Mouse (Mus musculus): ENCODE data around the gene Ralgapa2. TPM values are rescaled to one million over a fixed set of nuclear protein-coding genes. Genes with fewer than 3 reads are reported as not detected.

The Ralgapa2 gene
- polyA plus RNA-seq, 1 experiment from 2014 or later, result 11.1 TPM

- Histone ChIP-seq H3K36me3 (ENCODE audit: control insufficient read depth, insufficient read depth) (no peaks in the 10 kb centered on the region), H3K4me3 (ENCODE audit: low read length) (no peak overlapping the region), H3K27ac (ENCODE audit: low read length) (no peak overlapping the region), H3K4me2 (ENCODE audit: low read depth, low read length) (no peak overlapping the region), H3K9me3 (replicated peaks; ENCODE audit: control insufficient read depth, low read length) (no peaks in the 10 kb centered on the region), H3K27me3 (ENCODE audit: control insufficient read depth, insufficient read depth, low read length) (no peaks in the 10 kb centered on the region), H3K4me1 (ENCODE audit: control insufficient read depth, insufficient read depth, low read length) (no peaks in the 10 kb centered on the region), H3K9ac (ENCODE audit: low read length) (no peak overlapping the region)
- WGBS, result 84% methylated on average over 11 of the region's 11 CpGs
- no peak for ATAC-seq (replicated peaks; ENCODE audit: extremely low read depth, insufficient read depth, low FRiP score)
Observed at GRCm38 (mm10) chr2:146196126-146196525, 316.0 kb downstream of the Ralgapa2 start.
